Mouse (Mus musculus): ENCODE measurements around the gene Gbf1. TPM values are rescaled to one million over a fixed set of nuclear protein-coding genes. Genes with fewer than 3 reads are reported as not detected.
A peak's percentile ranks its signal among the peaks of the same experiment; 100 is the strongest.

The Gbf1 gene
- polyA plus RNA-seq, 1 experiment from 2014 or later: 50.0 TPM

DNA sequence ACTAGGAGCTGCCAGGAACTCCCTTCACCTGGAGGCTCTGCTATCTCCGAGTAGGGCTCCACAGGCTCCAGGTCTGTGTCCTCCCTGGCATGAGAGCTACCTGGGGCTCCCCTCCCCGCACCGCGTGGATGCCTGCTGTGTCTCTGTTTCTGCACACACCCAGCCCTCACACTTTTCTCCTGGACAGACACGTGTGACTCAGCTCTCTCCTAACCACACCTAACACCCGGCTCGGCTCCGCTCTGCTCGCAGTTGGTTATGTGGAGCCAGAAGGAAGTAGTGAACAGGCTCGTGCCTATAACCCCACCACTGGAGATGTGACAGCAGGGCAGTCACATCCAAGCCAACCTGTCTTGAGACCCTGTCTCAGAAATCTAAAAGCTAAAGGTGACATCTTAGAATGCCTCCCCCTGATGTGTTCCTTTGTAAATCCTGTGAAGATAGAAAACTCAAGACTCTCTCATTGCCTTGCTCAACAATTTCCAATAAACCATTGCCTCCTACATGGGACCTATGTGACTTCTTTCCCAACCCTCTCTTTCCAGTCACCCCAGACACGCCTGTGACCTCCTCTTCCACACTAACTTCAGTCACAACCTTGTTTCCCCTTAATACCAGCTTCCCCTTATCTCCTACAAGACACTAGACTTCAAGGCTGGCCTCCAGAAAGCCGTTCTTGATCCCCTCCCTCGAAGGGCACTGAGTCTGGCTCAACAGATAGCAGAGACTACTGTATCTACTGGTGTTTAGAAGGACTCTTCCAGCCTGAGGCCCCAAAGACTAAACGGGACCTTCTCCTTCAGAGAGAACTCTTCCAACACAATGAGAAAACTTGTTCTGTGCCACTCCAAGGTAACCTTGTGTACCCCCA, 162.8 kb downstream of the Gbf1 start:
- Histone ChIP-seq H3K4me2 (replicated peaks) (peak overlapping the region; percentile 77), H3K9ac (no peak overlapping the region; the same call in 1 of the 2 replicates), H3K27ac (peak overlapping the region; percentile 57), H3K4me3 (replicated peaks) (peak overlapping the region; percentile 7; the same call in 1 of the 2 replicates), H3K9me3 (no peaks in the 10 kb centered on the region), H3K36me3 (peaks cover 7% of the 10 kb centered on the region), H3K4me1 (replicated peaks) (peaks cover 49% of the 10 kb centered on the region), H3K27me3 (replicated peaks) (peaks cover 51% of the 10 kb centered on the region)
- 19% methylated on average over 14 of the region's 14 CpGs for WGBS
- ATAC-seq: no peak

DNA sequence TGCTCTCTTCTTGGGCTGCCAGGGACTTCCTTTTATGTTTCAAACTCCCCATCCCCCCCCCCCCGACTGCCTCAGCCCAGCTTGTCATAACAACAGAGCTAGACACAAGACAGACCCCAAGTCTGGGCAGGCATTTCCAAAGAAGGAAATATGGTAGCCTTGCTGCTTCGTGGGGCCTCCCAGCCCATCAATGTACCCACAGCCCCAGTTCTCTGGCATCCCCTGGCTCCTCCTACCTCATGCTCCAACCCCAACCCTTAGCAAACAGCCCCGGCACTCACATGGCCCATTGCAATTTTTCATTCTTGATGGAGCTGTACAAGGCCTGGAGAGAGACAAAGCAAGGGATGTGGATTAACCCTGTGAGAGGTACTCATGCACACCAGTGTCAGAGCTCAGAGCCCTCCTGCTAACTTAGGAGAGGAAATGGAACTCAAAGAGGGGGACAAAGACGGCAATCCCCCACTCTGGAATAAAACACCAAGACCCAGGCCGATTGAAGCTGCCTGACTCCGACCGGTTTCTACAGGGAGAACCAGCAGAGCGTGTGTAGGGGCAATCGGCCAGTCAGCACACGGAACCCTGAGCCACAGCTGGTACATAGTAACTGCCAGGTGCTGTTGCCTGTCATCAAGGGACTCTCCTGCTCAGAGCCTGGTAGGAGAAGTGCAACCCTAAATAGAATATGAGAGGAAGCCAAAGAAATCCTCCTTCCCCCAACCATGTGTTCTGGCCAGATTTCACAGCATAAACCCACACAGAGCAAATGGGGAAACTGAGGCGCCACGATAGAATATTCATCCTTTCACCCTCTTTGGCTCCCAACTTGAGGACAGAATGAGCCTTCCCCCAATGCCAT, 163.7 kb downstream of the Gbf1 start:
- Histone ChIP-seq H3K27ac (peak overlapping the region; percentile 85), H3K27me3 (replicated peaks) (peaks cover 58% of the 10 kb centered on the region)

DNA sequence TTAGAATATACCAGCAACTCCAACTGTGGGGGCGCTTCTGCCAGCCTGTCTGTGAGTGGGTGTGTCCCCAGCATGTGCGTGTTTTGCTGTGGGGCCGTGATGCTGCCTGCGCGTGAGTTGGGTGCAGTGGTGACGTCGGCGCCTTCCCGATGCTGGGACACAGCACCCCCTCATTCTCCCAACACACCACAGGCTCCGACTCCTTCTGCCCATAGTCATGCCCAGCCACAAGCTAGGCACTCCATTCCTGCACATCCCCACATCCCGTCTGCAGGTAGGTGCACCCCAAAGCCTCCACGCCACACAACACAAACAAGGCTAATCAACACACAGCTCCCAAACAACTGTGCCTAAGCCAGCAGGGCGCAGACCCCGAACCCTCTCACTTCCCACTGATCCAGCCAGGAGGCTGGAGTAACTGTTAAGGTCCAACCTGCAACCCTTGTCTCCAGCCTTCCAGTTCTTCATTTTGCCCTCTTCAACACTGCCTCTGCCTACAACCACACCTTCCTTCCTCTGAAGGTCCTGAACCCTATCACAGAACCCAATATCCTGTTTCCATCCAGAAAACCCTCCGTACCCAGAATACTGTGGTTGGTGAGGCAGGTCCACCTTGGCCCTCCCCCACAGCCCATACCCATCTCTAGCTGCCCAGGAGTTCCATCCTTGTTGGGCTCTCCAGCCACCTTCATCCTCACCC, 164.7 kb downstream of the Gbf1 start:
- Histone ChIP-seq H3K27ac (peak overlapping the region; percentile 85), H3K9me3 (no peaks in the 10 kb centered on the region), H3K4me2 (replicated peaks) (peak overlapping the region; percentile 77), H3K4me1 (replicated peaks) (peaks cover 59% of the 10 kb centered on the region), H3K4me3 (replicated peaks) (peak overlapping the region; percentile 54), H3K36me3 (peaks cover 5% of the 10 kb centered on the region; the same call in 1 of the 2 replicates), H3K9ac (peak overlapping the region; percentile 66), H3K27me3 (replicated peaks) (peaks cover 63% of the 10 kb centered on the region)
- ATAC-seq: no peak
- WGBS: 26% methylated on average over 15 of the region's 15 CpGs

More for the DNA sequence above, 163.7 kb downstream of the Gbf1 start:
- ATAC-seq: peak; percentile 65
- Histone ChIP-seq H3K9ac (peak overlapping the region; percentile 66), H3K4me3 (replicated peaks) (peak overlapping the region; percentile 54), H3K9me3 (no peaks in the 10 kb centered on the region), H3K36me3 (peaks cover 7% of the 10 kb centered on the region; the same call in 1 of the 2 replicates), H3K4me1 (replicated peaks) (peaks cover 49% of the 10 kb centered on the region), H3K4me2 (replicated peaks) (peak overlapping the region; percentile 77)
- WGBS: 27% methylated on average over 12 of the region's 12 CpGs

DNA sequence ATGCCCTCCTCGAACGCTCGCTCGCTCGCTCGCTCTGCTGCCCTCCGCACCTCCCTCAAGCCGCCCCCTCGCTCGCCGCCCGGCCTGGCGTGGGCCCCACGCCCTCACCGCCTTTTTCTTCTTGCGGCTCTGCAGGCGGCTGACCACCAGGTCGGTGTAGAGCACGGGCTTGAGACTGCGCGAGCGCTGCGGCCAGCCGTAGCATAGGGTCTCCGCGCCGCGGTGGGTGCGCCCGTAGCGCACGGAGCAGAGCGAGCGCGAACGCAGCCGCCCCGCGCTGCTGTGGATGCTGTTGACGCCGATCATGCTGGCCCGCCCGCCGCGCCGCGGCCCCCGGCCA, 165.2 kb downstream of the Gbf1 start:
- peak overlapping the region; percentile 54 for H3K4me3 ChIP-seq (replicated peaks)
- H3K27me3 ChIP-seq (replicated peaks): peaks cover 63% of the 10 kb centered on the region
- under 1% methylated on average over 47 of the region's 48 CpGs for WGBS
- peak overlapping the region; percentile 85 for H3K27ac ChIP-seq
- peak overlapping the region; percentile 66 for H3K9ac ChIP-seq
- peak overlapping the region; percentile 77 for H3K4me2 ChIP-seq (replicated peaks)
- H3K9me3 ChIP-seq: no peaks in the 10 kb centered on the region
- H3K4me1 ChIP-seq (replicated peaks): peaks cover 60% of the 10 kb centered on the region
- peaks cover 2% of the 10 kb centered on the region; the same call in 1 of the 2 replicates for H3K36me3 ChIP-seq
- ATAC-seq: peak; percentile 0; the same call in 1 of the 2 replicates

DNA sequence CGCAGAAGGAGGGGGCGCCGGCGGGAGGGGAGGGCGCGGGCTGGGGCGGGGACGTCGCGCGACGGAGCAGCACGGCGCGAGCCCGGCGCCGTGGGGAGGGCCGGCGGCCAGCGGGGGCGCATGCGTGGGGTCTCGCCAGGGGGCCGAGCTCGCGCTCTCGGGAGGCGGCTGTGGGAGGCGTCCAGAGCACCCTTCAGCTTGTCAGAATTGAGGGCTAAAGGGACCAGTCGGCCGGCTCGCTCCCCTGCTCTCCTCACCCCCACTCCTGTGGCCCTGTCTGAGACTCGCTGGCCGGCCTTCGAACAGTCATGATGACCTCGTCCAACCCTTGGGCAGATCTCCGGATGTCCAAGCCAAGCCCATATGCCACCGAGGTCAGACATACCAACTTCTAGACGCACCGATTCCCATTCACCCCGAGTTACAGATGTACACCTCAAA, 165.7 kb downstream of the Gbf1 start:
- H3K27me3 ChIP-seq (replicated peaks): peaks cover 67% of the 10 kb centered on the region
- peak overlapping the region; percentile 77 for H3K4me2 ChIP-seq (replicated peaks)
- H3K9ac ChIP-seq: peak overlapping the region; percentile 66
- H3K27ac ChIP-seq: peak overlapping the region; percentile 85
- H3K4me3 ChIP-seq (replicated peaks): peak overlapping the region; percentile 54
- H3K4me1 ChIP-seq (replicated peaks): peaks cover 60% of the 10 kb centered on the region
- no peaks in the 10 kb centered on the region for H3K9me3 ChIP-seq
- H3K36me3 ChIP-seq: no peaks in the 10 kb centered on the region
- ATAC-seq: peak; percentile 29
- 2% methylated on average over 16 of the region's 42 CpGs for WGBS

DNA sequence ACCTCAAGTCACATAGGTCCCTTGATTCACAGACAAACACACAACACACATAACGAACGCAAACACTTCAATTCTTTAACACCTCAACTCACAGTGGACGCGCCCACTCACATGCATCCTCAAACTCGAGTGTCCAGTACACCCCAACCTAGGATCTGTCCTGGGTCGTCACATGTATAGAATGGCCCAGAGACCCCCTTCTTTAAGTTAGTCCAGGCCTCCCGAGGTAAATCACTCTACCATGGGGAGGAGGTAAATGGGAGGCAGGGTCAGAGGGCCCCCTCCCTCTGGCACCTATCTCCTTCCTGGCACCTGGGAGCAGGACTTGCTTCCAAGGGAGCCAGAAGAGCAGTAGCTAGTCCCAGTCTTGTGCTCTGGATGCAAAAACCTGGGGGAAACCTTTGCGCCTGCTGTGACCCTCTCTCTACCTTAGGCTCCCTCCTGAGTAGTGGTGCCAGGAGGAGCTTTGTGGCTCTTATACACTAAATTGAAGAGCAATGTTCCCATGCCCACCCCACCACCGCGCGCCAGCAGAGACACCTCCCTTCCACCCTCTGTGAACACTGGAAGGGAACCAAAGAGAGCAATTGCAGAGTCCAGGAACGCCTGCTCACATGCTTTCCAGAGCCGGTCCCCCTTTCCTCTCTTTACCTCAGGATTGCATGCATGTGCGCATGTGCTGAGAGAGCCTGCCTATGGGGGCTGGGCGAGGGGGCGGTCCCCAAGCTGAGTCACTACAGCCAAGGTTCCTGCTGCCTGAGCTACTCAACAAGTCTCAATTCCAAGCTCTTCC, 166.5 kb downstream of the Gbf1 start:
- WGBS: 15% methylated on average over 16 of the region's 16 CpGs
- Histone ChIP-seq H3K4me1 (replicated peaks) (peaks cover 59% of the 10 kb centered on the region), H3K27me3 (replicated peaks) (peaks cover 75% of the 10 kb centered on the region)

DNA sequence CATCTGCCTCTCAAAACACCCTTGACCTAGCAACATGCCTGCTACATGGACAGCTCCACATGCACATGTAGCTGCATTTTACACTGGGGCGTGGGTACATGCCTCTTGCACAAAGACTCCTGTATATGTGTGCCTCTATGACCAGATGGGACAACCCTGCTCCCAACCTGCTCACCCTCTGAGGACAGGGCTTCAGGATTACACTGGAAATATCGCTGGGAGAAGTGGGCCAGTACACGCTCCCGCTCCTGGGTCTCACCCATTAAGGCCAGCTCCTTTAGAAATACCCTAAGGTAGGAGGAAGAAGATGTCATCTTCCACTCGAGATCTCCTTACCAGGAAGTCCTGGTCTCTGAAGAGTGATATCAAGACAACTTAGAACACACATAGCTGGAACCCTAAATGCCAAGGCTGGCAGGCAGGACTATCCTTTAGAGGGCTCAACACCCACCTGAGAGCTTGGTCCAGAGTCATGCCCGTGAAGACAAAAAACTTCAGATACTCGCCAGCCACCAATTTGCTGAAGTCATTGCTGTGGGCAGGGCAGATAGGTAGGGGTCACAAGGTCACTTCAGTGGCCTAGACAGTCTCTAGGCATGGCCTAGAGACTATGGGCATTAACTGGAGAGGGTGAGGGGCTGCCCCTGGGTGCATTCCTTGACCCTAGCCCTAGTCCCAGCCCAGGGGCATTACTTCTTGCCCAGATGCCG, 167.9 kb downstream of the Gbf1 start:
- Histone ChIP-seq H3K4me2 (replicated peaks) (no peak overlapping the region), H3K27me3 (replicated peaks) (peaks cover 79% of the 10 kb centered on the region), H3K4me1 (replicated peaks) (peaks cover 45% of the 10 kb centered on the region), H3K27ac (no peak overlapping the region), H3K36me3 (no peaks in the 10 kb centered on the region), H3K9me3 (no peaks in the 10 kb centered on the region), H3K9ac (no peak overlapping the region), H3K4me3 (replicated peaks) (no peak overlapping the region)
- WGBS: 77% methylated on average over 8 of the region's 8 CpGs
- no peak for ATAC-seq

More for the DNA sequence above, 166.5 kb downstream of the Gbf1 start:
- H3K27ac ChIP-seq: peak overlapping the region; percentile 85
- ATAC-seq: 0 out of 2 replicates have a peak, but pooled peaks have one; percentile 19
- H3K4me2 ChIP-seq (replicated peaks): peak overlapping the region; percentile 77
- H3K36me3 ChIP-seq: no peaks in the 10 kb centered on the region
- peak overlapping the region; percentile 23; the same call in 1 of the 2 replicates for H3K9ac ChIP-seq
- H3K4me3 ChIP-seq (replicated peaks): peak overlapping the region; percentile 54
- H3K9me3 ChIP-seq: no peaks in the 10 kb centered on the region

DNA sequence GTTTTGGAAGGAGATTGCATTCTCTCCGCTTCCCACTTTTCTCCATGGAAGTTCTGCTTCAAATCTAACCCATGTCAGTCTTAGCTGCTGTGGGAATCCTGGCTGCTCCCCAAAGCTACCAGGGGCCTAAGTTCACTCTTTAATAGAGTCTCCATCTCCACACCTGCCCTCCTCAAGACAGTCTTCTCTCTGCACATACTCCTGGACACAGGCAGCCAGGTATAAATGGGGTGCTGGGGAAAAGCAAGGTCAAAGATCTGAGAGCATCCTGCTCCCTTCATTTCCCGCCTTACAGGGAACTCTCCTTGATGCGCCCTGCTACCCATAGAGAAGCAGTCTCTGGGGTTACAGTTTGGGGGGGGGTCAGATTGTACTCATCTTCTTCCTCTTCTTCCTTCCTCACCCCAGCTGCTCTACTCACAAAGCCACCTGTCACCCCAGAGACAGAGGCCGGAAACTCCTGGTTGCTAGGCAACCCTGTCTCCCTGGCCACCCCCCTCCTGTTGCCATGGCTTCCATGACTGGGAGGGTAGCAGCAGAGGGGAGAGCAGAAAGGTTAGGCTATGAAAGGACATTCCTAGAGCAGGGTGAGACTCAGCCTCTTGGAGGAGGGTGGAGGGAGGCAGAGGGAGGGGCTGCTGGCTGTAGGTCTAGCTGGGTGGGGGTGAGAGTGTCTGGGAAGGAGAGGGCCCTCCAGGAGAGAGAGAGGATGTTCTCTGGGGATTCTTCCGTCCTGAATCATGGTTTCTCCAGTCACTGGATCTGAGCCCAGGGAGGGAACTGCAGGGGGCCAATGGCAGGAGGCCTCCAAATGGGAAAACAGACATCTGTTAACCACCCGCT, 169.0 kb downstream of the Gbf1 start:
- Histone ChIP-seq H3K9ac (no peak overlapping the region), H3K36me3 (no peaks in the 10 kb centered on the region), H3K4me3 (replicated peaks) (no peak overlapping the region), H3K4me1 (replicated peaks) (peaks cover 40% of the 10 kb centered on the region), H3K9me3 (no peaks in the 10 kb centered on the region), H3K27ac (0 out of 2 replicates have a peak overlapping the region, but pooled peaks have one; percentile 62), H3K4me2 (replicated peaks) (no peak overlapping the region), H3K27me3 (replicated peaks) (peaks cover 83% of the 10 kb centered on the region)
- ATAC-seq: peak; percentile 42
- 27% methylated on average over 6 of the region's 6 CpGs for WGBS

DNA sequence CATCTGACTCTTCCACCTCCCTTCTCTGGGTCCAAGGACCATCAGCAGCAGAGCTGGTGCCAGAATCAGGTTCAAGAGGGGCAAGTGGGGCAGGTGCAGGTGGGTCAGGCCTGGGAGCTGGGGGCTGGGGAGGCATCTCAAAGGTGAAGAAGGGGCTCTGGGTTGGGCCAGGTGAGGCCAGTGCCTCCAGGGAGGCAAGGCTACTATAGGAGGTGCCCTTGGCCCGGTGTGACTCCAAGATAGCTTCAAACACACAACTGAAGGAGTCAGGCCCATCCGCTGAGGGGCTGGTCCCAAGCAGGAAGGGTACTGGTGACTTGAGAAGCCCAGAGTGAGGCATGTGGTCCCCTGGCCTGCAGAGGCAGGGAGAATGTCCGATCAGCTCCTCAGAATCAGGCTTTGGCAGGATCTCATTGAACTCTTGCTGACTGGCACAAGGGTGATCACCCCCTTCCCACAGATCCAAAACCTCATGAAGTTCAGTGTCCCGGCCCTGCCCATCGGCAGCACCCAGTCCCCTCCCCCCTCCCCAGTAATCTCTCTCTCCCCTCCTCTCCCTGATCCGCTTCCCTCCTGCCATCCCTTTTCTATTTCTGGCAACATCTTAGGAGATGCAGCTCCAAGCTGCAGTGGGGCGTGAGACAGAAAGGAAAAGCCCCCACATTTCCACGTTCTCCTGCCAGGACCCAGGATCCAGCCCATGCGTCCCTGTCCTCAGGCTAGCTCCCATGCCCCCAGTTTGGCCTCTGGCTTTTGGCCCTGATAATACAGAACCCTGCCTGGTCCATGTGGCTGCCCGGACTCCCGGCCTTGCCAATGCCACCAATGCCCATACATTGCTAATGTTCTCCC, 170.1 kb downstream of the Gbf1 start:
- Histone ChIP-seq H3K4me1 (replicated peaks) (peaks cover 41% of the 10 kb centered on the region), H3K36me3 (no peaks in the 10 kb centered on the region), H3K9ac (no peak overlapping the region), H3K9me3 (no peaks in the 10 kb centered on the region), H3K27ac (0 out of 2 replicates have a peak overlapping the region, but pooled peaks have one; percentile 54), H3K4me3 (replicated peaks) (no peak overlapping the region), H3K27me3 (replicated peaks) (peaks cover 81% of the 10 kb centered on the region), H3K4me2 (replicated peaks) (no peak overlapping the region)
- WGBS: 63% methylated on average over 11 of the region's 11 CpGs
- ATAC-seq: no peak
